Mouse (Mus musculus) layer of hippocampus, adult 2 months (tissue): ENCODE data around the gene Fmo3. TPM values are rescaled to one million over a fixed set of nuclear protein-coding genes. Genes with fewer than 3 reads are reported as not detected.

ENCODE experiments used
- DNase-seq, 2 experiments: peaks; one replicate each; pipeline ENCODE4 v3.0.0; 2022; ENCODE audit warnings: low spot score in 2 of 2
- H3K27ac ChIP-seq: fragments of 200-600 bp; 2 replicates; pipeline ENCODE4 v1.8.1; 2022
- H3K4me3 ChIP-seq: fragments of 200-600 bp; 2 replicates; pipeline ENCODE4 v1.8.1; 2022; ENCODE audit warnings: mild to moderate bottlenecking
- CTCF ChIP-seq: fragments of 200-600 bp; conservative IDR thresholded peaks from 2 replicates; pipeline ENCODE4 v1.8.1; 2022; ENCODE audit warnings: antibody characterized with exemption, mild to moderate bottlenecking, moderate library complexity
- total RNA-seq, 2 experiments: library from RNA; stranded (reverse); gene quantifications; 2 replicates each; pipeline ENCODE4 v1.2.3; 2021

The Fmo3 gene
- total RNA-seq, 2 experiments from 2014 or later = not detected

GRCm38 (mm10) chr1:162916661-162917060 is 67.7 kb downstream of the Fmo3 start:
- no peak overlapping the region for H3K4me3 ChIP-seq
- TF ChIP-seq CTCF = no peak
- H3K27ac ChIP-seq = no peak overlapping the region
- DNase-seq = no peak

GRCm38 (mm10) chr1:162914932-162915556 is 69.3 kb downstream of the Fmo3 start:
- no peak for DNase-seq
- no peak overlapping the region for H3K4me3 ChIP-seq
- TF ChIP-seq CTCF = no peak
- no peak overlapping the region for H3K27ac ChIP-seq

- no peak overlapping the region for H3K27ac ChIP-seq
- no peak for TF ChIP-seq CTCF
- H3K4me3 ChIP-seq = no peak overlapping the region
- DNase-seq = no peak
These were observed 72.2 kb downstream of the Fmo3 start for GRCm38 (mm10) chr1:162912085-162912484.

Other genes with a start within 250 kb of the Fmo3 start
- gene Prrc2c, start 244.0 kb downstream of the Fmo3 start, total RNA-seq = 100 to 1,000 TPM; 177 to 199 TPM
- gene Fmo4, start 170.6 kb downstream of the Fmo3 start, total RNA-seq = not detected
- 10 to 100 TPM in 1 of 2 experiments, 1 to 10 TPM in 1; 7.5 to 13.5 TPM for gene Fmo1, start 117.9 kb downstream of the Fmo3 start, total RNA-seq
- gene Fmo2, start 85.8 kb downstream of the Fmo3 start, total RNA-seq = 1 to 10 TPM; 2.4 to 2.7 TPM
- not detected for gene Fmo6, start 47.0 kb downstream of the Fmo3 start, total RNA-seq
- gene Mroh9, start 101.1 kb upstream of the Fmo3 start, total RNA-seq = not detected